Mouse (Mus musculus) olfactory bulb, adult 2 months (tissue): ENCODE data around the gene Gm18336. TPM values are rescaled to one million over a fixed set of nuclear protein-coding genes. Genes with fewer than 3 reads are reported as not detected.
"Not testable (repeated sequence)": the region's sequence is repeated elsewhere in the genome, so short reads cannot be mapped to it uniquely, and the experiment has no call there.

ENCODE experiments used
- H3K27ac ChIP-seq: fragments of 200-500 bp; 2 replicates; pipeline ENCODE4 v1.5.1; 2012; ENCODE audit warnings: low read depth, low read length; ENCODE audit not compliant: insufficient read depth
- H3K4me1 ChIP-seq: fragments of 200-500 bp; 2 replicates; pipeline ENCODE4 v1.6.1; 2012; ENCODE audit warnings: low read length; ENCODE audit not compliant: control insufficient read depth, insufficient read depth
- H3K4me3 ChIP-seq: fragments of 200-500 bp; 2 replicates; pipeline ENCODE4 v1.5.1; 2012; ENCODE audit warnings: mild to moderate bottlenecking, low read depth, low read length, moderate library complexity; ENCODE audit not compliant: insufficient read depth
- CTCF ChIP-seq: fragments of 200-500 bp; IDR thresholded peaks from 2 replicates; pipeline ENCODE4 v1.5.1; 2012; ENCODE audit warnings: low read depth, mild to moderate bottlenecking, low read length, moderate library complexity; ENCODE audit not compliant: insufficient read depth
- POLR2A ChIP-seq: fragments of 200-500 bp; IDR thresholded peaks from 2 replicates; pipeline ENCODE4 v1.6.1; 2012; ENCODE audit warnings: mild to moderate bottlenecking, low read depth, low read length, moderate library complexity; ENCODE audit not compliant: insufficient read depth
- WGBS: fragments of 180-500 bp; shearing (Covaris S2); methylation state at CpG from one replicate; pipeline ENCODE4 v1.1.7; 2018; 5-methylcytosine and 5-hydroxymethylcytosine counted together
- polyA plus RNA-seq: library from polyadenylated mRNA; stranded (reverse); fragments of >200 nt; gene quantifications from 2 replicates; pipeline ENCODE4 v1.2.4, GENCODE M21; 2012; ENCODE audit warnings: low replicate concordance; ENCODE audit not compliant: missing spikeins, insufficient read depth, insufficient read length

The Gm18336 gene
- not detected in 2 replicates for polyA plus RNA-seq

DNA sequence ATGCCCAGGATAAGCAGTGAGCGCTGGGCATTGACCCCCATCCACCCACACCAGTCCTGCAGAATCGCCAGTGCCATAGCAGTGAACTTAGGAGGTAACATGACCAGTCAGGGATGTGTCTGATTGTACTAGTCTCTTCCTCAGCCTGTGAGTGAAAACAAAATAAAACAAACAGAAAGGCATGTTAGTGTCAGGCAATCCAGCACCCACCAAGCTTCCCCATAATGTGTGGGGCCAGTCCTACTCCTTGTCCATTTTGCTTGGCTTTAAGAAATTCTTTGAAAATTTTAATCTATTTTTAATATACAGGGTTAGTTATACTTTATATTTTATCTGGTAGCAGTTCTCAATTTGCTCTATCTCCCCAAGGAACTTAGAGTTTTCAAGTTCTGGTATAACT, at the start of gene Gm18336:
Gm18336 (minus strand) TSS at position 101 of the 400 bp plus-strand sequence.
- not testable (repeated sequence) for H3K4me3 ChIP-seq, H3K27ac ChIP-seq, H3K4me1 ChIP-seq
- 87% methylated on average over 2 of the region's 2 CpGs for WGBS

- H3K4me3 ChIP-seq: no peak overlapping the region
- WGBS: 80% methylated on average over 2 of the region's 2 CpGs
- H3K27ac ChIP-seq: no peak overlapping the region
- TF ChIP-seq POLR2A: no peak
- no peak for TF ChIP-seq CTCF
- no peaks in the 10 kb centered on the region for H3K4me1 ChIP-seq
Measured at GRCm38 (mm10) chrX:73441428-73441827, 42.9 kb upstream of the Gm18336 start.

GRCm38 (mm10) chrX:73435252-73435651, 36.7 kb upstream of the Gm18336 start, which contains the start of gene Trex2:
Trex2 (minus strand) TSS chrX:73435344.
- Histone ChIP-seq H3K4me3 (no peak within 1 kb of the TSS), H3K4me1 (no peaks in the 10 kb centered on the region), H3K27ac (no peak within 1 kb of the TSS)
- 86% methylated on average over 11 of the region's 11 CpGs for WGBS
- TF ChIP-seq POLR2A: no peak
- no peak for TF ChIP-seq CTCF

DNA sequence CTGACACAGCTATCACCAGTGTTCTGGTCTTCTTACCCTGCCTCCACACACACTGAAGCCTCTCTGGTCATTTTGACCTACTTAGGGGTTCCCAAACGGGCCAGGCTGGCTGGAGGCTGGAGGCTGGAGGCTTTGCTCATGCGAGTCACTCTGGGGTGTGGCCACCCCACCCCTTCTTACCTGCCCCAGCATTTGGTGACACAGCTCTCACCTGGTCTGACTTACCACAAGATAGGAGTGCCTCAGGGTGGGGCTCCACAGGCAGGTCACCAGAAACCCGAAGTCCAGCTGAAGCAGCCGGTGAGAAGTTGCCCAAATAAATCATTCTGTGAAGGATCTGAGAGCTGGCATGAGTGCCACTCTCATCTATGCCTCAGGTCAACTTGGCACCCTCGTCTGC, 34.3 kb upstream of the Gm18336 start:
- H3K4me1 ChIP-seq: no peaks in the 10 kb centered on the region
- TF ChIP-seq POLR2A (no peak), CTCF (no peak)
- WGBS: 68% methylated on average over 5 of the region's 5 CpGs
- H3K27ac ChIP-seq: no peak overlapping the region
- H3K4me3 ChIP-seq: no peak overlapping the region

DNA sequence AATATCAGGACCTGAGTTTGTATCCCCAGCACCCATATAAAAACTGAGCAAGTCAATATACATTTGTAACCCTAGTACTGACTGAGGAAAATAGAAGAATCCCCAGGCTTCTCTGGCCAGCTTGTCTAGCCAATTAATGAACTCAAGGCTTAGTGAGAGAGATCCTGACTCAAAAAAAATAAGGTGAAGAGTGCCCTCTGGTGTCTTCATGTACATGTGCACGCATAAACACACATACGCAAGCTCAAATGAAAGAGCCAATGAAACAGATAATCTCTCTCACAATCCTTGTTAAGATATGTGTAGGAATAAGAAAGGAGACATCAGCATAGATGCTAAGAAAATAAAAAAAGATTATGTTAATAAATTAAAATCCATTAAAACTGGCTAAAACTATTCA, 31.5 kb upstream of the Gm18336 start:
- no peaks in the 10 kb centered on the region for H3K4me1 ChIP-seq
- H3K27ac ChIP-seq: no peak overlapping the region
- TF ChIP-seq CTCF (no peak), POLR2A (no peak)
- 83% methylated on average over 2 of the region's 2 CpGs for WGBS
- no peak overlapping the region for H3K4me3 ChIP-seq

- Histone ChIP-seq H3K4me1 (peaks cover 4% of the 10 kb centered on the region; the same call in 1 of the 2 replicates), H3K27ac (no peak overlapping the region), H3K4me3 (no peak overlapping the region)
- 38% methylated on average over 1 of the region's 1 CpGs for WGBS
- TF ChIP-seq CTCF (no peak), POLR2A (no peak)
Measured at GRCm38 (mm10) chrX:73412767-73413166, 14.2 kb upstream of the Gm18336 start.

DNA sequence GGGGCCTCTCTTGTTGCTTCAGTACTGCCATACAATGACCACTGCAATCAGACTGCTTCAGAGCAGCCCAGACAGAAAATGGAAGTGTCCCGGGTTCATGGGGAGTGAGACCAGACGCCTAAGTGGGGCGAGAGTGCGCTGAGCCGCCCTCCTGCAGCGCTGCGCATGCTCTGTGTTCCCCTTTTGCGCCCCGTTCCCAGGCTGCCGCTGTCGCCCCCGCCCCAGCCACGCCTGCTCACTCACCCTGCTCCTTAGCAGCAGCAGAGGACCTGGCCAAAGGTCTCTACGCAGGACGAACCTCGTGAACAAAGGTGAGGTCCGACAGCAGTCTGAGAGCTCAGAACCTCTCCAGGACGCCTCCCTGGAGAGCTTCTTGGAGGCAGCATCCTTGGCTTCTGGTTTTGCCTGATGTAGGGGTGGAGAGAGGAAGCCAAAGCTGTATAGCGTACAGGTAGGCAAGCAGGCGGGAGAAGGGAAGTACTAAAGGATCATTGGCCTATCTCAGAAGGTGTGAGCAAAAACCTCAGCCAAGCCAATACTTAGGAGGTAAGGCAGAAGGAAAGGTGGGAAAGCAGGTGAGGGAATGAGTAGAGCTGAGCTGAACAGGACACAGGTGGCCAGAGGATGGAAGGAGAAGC, 12.5 kb upstream of the Gm18336 start, which contains the start of gene Zfp92:
Zfp92 (plus strand) TSS at position 217 of the 638 bp plus-strand sequence.
- Histone ChIP-seq H3K4me3 (peak within 1 kb of the TSS; percentile 58), H3K4me1 (peaks cover 4% of the 10 kb centered on the region; the same call in 1 of the 2 replicates), H3K27ac (no peak within 1 kb of the TSS)
- 18% methylated on average over 19 of the region's 20 CpGs for WGBS
- no peak for TF ChIP-seq POLR2A

- TF ChIP-seq CTCF (no peak), POLR2A (no peak)
- H3K4me3 ChIP-seq: no peak overlapping the region
- H3K27ac ChIP-seq: no peak overlapping the region
- H3K4me1 ChIP-seq: no peaks in the 10 kb centered on the region
- 97% methylated on average over 12 of the region's 12 CpGs for WGBS
Measured at GRCm38 (mm10) chrX:73401616-73402015, 3.1 kb upstream of the Gm18336 start.

- WGBS: 92% methylated on average over 19 of the region's 20 CpGs
- H3K4me3 ChIP-seq: no peak overlapping the region
- TF ChIP-seq CTCF (no peak), POLR2A (no peak)
- H3K4me1 ChIP-seq: no peaks in the 10 kb centered on the region
- no peak overlapping the region for H3K27ac ChIP-seq
Measured at GRCm38 (mm10) chrX:73400951-73401350, 2.4 kb upstream of the Gm18336 start.
